9 mouse cellular contexts compared by ENCODE assay signal in genomic region chr11:115779038-115779571, GRCm38 (mm10). TPM values are rescaled to one million over a fixed set of nuclear protein-coding genes. Genes with fewer than 3 reads are reported as not detected.
DNase-seq lines count a peak whose midpoint lies in the region; ATAC-seq and TF ChIP-seq lines count a peak whose summit lies in the region.
"Had no signal": no experiment of that assay in that cellular context is flagged by ENCODE, and none has a peak within 500 bp of the region (broad histone marks: within the 10 kb centered on the region; RNA-seq: fewer than 3 reads in every experiment).

No protein-coding gene starts in this region.

- ATAC-seq in forebrain, embryonic 13.5 days: peak; percentile 64
- ATAC-seq: Patski had no signal

- intact Hi-C loops in heart, postnatal 14 days (cut with DNase I): loop anchor here (5.0 kb wide), 1 partner anchor 57 kb away; no protein-coding TSS in a partner anchor

- 5% methylated on average over 9 of the region's 9 CpGs for WGBS in forebrain, embryonic 13.5 days
- WGBS in lung, adult 2 months: 7% methylated on average over 9 of the region's 9 CpGs

- H3K27ac ChIP-seq in forebrain, embryonic 13.5 days: peak overlapping the region; percentile 76

- no peak for TF ChIP-seq CTCF in lung, adult 2 months (IDR thresholded peaks at IDR 0.05; ENCODE audit: insufficient read depth, low read length)

- H3K27me3 ChIP-seq in forebrain, embryonic 13.5 days: no peaks in the 10 kb centered on the region
- H3K27me3 ChIP-seq: Patski had no signal

- peak overlapping the region; percentile 55 for H3K4me2 ChIP-seq in forebrain, embryonic 13.5 days

- H3K9ac ChIP-seq in forebrain, embryonic 13.5 days: peak overlapping the region; percentile 38; the same call in 1 of the 2 replicates

- peak; percentile 67; the same call in 1 of the 2 replicates for TF ChIP-seq POLR2A in lung, adult 2 months (IDR thresholded peaks at IDR 0.05; ENCODE audit: borderline replicate concordance, extremely low read depth, low read depth, low read length)

- peak; percentile 62 to 78 for DNase-seq in urinary bladder, adult 18-20 months (ENCODE audit: low spot score in 2 of 2)
- DNase-seq in urinary bladder, postnatal 10 days (ENCODE audit: low spot score): no peak
- DNase-seq in heart, postnatal 14 days: peak; percentile 91 to 94
- DNase-seq in kidney, postnatal 4 days: peak; percentile 86 to 91
- DNase-seq in lung, adult 2 months: peak; percentile 90
- peak; percentile 40 for DNase-seq in ovary, postnatal 10 days (ENCODE audit: low spot score)
- peak; percentile 23 to 43 for DNase-seq in thymus, postnatal 36 days

- H3K9me3 ChIP-seq in forebrain, embryonic 13.5 days (replicated peaks): no peaks in the 10 kb centered on the region

- H3K36me3 ChIP-seq in forebrain, embryonic 13.5 days (ENCODE audit: poor library complexity, severe bottlenecking): peaks cover 7% of the 10 kb centered on the region; the same call in 1 of the 2 replicates

- H3K4me1 ChIP-seq in forebrain, embryonic 13.5 days: peaks cover 55% of the 10 kb centered on the region
- H3K4me1 ChIP-seq in lung, adult 2 months (ENCODE audit: control insufficient read depth, insufficient read depth, low read length): peaks cover 31% of the 10 kb centered on the region

- H3K4me3 ChIP-seq in forebrain, embryonic 13.5 days: no peak overlapping the region
- H3K4me3 ChIP-seq in lung, adult 2 months (replicated peaks; ENCODE audit: extremely low read depth, low read depth, low read length): no peak overlapping the region

RNA-seq across cellular contexts. Expression of gene Tmem94, which starts 13.9 kb away (rescaled TPM):
- polyA plus RNA-seq in forebrain, embryonic 13.5 days (2015; fragmentation: Nextera tagmentation; extraction: Ambion mirVana): 28.0 and 29.5 TPM in 2 replicates
- 100 to 1,000 TPM; 103 to 111 TPM for total RNA-seq in heart, postnatal 14 days (2021)
- 100.0 and 107 TPM in 2 replicates for polyA plus RNA-seq in lung, adult 2 months (2012; rRNA removed)

RNA-seq across cellular contexts. Expression of gene Caskin2, which starts 34.3 kb away (rescaled TPM):
- polyA plus RNA-seq in forebrain, embryonic 13.5 days (2015; fragmentation: Nextera tagmentation; extraction: Ambion mirVana): 10.7 and 13.3 TPM in 2 replicates
- 10 to 100 TPM; 54.0 to 54.9 TPM for total RNA-seq in heart, postnatal 14 days (2021)
- polyA plus RNA-seq in lung, adult 2 months (2012; rRNA removed): 105 and 144 TPM in 2 replicates

RNA-seq across cellular contexts. Expression of gene Tsen54, which starts 35.4 kb away (rescaled TPM):
- polyA plus RNA-seq in forebrain, embryonic 13.5 days (2015; fragmentation: Nextera tagmentation; extraction: Ambion mirVana): 23.2 and 23.9 TPM in 2 replicates
- total RNA-seq in heart, postnatal 14 days (2021): 10 to 100 TPM in 1 of 2 experiments, 1 to 10 TPM in 1; 8.7 to 12.1 TPM
- polyA plus RNA-seq in lung, adult 2 months (2012; rRNA removed): 28.9 and 31.3 TPM in 2 replicates

RNA-seq across cellular contexts. Expression of gene Llgl2, which starts 44.7 kb away (rescaled TPM):
- 0.68 and 1.2 TPM in 2 replicates for polyA plus RNA-seq in forebrain, embryonic 13.5 days (2015; fragmentation: Nextera tagmentation; extraction: Ambion mirVana)
- total RNA-seq in heart, postnatal 14 days (2021): 10 to 100 TPM; 15.0 to 18.2 TPM
- polyA plus RNA-seq in lung, adult 2 months (2012; rRNA removed): 91.8 and 94.0 TPM in 2 replicates
